Mouse (Mus musculus): ENCODE results near the gene Tbc1d10a.

Tbc1d10a gene

GRCm38 (mm10) chr11:4215061-4215460 lies 28.5 kb downstream of the Tbc1d10a start:
- DNase-seq (ENCODE audit: extremely low read depth, low read depth) = no peak

GRCm38 (mm10) chr11:4216248-4217000 lies 29.8 kb downstream of the Tbc1d10a start:
- DNase-seq (ENCODE audit: extremely low read depth, low read depth) = no peak

- peak; percentile 92 for DNase-seq (ENCODE audit: extremely low read depth, low read depth)
Measured at GRCm38 (mm10) chr11:4217914-4218629, 31.5 kb downstream of the Tbc1d10a start, which contains the start of gene Castor1. Castor1 (plus strand) TSS chr11:4218225.

GRCm38 (mm10) chr11:4218637-4219036 lies 32.0 kb downstream of the Tbc1d10a start:
- no peak for DNase-seq (ENCODE audit: extremely low read depth, low read depth)

- no peak for DNase-seq (ENCODE audit: extremely low read depth, low read depth)
Measured at GRCm38 (mm10) chr11:4219317-4219751, 32.7 kb downstream of the Tbc1d10a start.

- no peak for DNase-seq (ENCODE audit: extremely low read depth, low read depth)
Measured at GRCm38 (mm10) chr11:4219908-4220307, 33.3 kb downstream of the Tbc1d10a start.

- no peak for DNase-seq (ENCODE audit: extremely low read depth, low read depth)
Measured at GRCm38 (mm10) chr11:4220443-4221400, 34.1 kb downstream of the Tbc1d10a start.

GRCm38 (mm10) chr11:4222046-4222950 lies 35.7 kb downstream of the Tbc1d10a start:
- DNase-seq (ENCODE audit: extremely low read depth, low read depth) = no peak

GRCm38 (mm10) chr11:4223393-4224188 lies 37.0 kb downstream of the Tbc1d10a start:
- no peak for DNase-seq (ENCODE audit: extremely low read depth, low read depth)

GRCm38 (mm10) chr11:4224223-4224622 lies 37.6 kb downstream of the Tbc1d10a start:
- no peak for DNase-seq (ENCODE audit: extremely low read depth, low read depth)

GRCm38 (mm10) chr11:4226569-4227325 lies 40.2 kb downstream of the Tbc1d10a start:
- DNase-seq (ENCODE audit: extremely low read depth, low read depth) = no peak

- no peak for DNase-seq (ENCODE audit: extremely low read depth, low read depth)
Measured at GRCm38 (mm10) chr11:4228463-4228862, 41.9 kb downstream of the Tbc1d10a start.

GRCm38 (mm10) chr11:4229841-4230240 lies 43.3 kb downstream of the Tbc1d10a start:
- DNase-seq (ENCODE audit: extremely low read depth, low read depth) = no peak

- DNase-seq (ENCODE audit: extremely low read depth, low read depth) = no peak
Measured at GRCm38 (mm10) chr11:4231435-4231834, 44.8 kb downstream of the Tbc1d10a start.

GRCm38 (mm10) chr11:4232644-4233043 lies 46.1 kb downstream of the Tbc1d10a start:
- DNase-seq (ENCODE audit: extremely low read depth, low read depth) = no peak

- no peak for DNase-seq (ENCODE audit: extremely low read depth, low read depth)
Measured at GRCm38 (mm10) chr11:4235052-4235655, 48.6 kb downstream of the Tbc1d10a start.

GRCm38 (mm10) chr11:4235665-4236545 lies 49.3 kb downstream of the Tbc1d10a start, which contains the start of gene Osm:
Osm (plus strand) TSS chr11:4236420.
- peak; percentile 83 for DNase-seq (ENCODE audit: extremely low read depth, low read depth)

Measured in MEL-GATA-1-ER (cell line).